Mouse (Mus musculus): ENCODE data around the gene Ppip5k2.

- TF ChIP-seq ZNF384 (IDR thresholded peaks at IDR 0.05; ENCODE audit: low read depth, low read length) (no peak), ZC3H11A (IDR thresholded peaks at IDR 0.05; ENCODE audit: borderline replicate concordance, low read depth, low read length) (no peak)
Measured at GRCm38 (mm10) chr1:97697273-97697672, 72.9 kb downstream of the Ppip5k2 start.
